Mouse (Mus musculus) neural tube, embryonic 14.5 days (tissue): ENCODE data around the gene Atp1a4. TPM values are rescaled to one million over a fixed set of nuclear protein-coding genes. Genes with fewer than 3 reads are reported as not detected.
A peak's percentile ranks its signal among the peaks of the same experiment; 100 is the strongest.

ENCODE experiments used
- ATAC-seq: fragments of 200-750 bp; cut with Nextera tagmentation; 2 replicates; pipeline ENCODE4 v1.8.0; 2017; ENCODE audit warnings: low read depth, mild to moderate bottlenecking, moderate TSS enrichment, moderate library complexity
- H3K27ac ChIP-seq: fragments of 300-500 bp; sonication (generic); 2 replicates; pipeline ENCODE4 v1.5.1; 2014; ENCODE audit warnings: low read depth, mild to moderate bottlenecking, control low read depth, low read length, moderate library complexity, mixed read lengths
- H3K27me3 ChIP-seq: fragments of 300-500 bp; sonication (generic); 2 replicates; pipeline ENCODE4 v1.6.1; 2014; ENCODE audit warnings: low read length; ENCODE audit not compliant: control insufficient read depth, insufficient read depth
- H3K36me3 ChIP-seq: fragments of 300-500 bp; sonication (generic); 2 replicates; pipeline ENCODE4 v1.6.1; 2014; ENCODE audit warnings: low read length, mixed read lengths; ENCODE audit not compliant: control insufficient read depth, insufficient read depth
- H3K4me1 ChIP-seq: fragments of 300-500 bp; sonication (generic); 2 replicates; pipeline ENCODE4 v1.6.1; 2014; ENCODE audit warnings: low read length; ENCODE audit not compliant: control insufficient read depth, insufficient read depth
- H3K4me2 ChIP-seq: fragments of 300-500 bp; sonication (generic); 2 replicates; pipeline ENCODE4 v1.6.1; 2014; ENCODE audit warnings: mild to moderate bottlenecking, low read depth, low read length, control low read depth
- H3K4me3 ChIP-seq: fragments of 300-500 bp; sonication (generic); 2 replicates; pipeline ENCODE4 v1.5.1; 2014; ENCODE audit warnings: low read depth, low read length, control low read depth, mixed read lengths
- H3K9ac ChIP-seq: fragments of 300-500 bp; sonication (generic); replicated peaks from 2 replicates; pipeline ENCODE4 v1.6.1; 2014; ENCODE audit warnings: low read depth, mild to moderate bottlenecking, control low read depth, low read length, mixed read lengths
- H3K9me3 ChIP-seq: fragments of 300-500 bp; sonication (generic); 2 replicates; pipeline ENCODE4 v1.6.1; 2016; ENCODE audit warnings: low read length; ENCODE audit not compliant: control insufficient read depth
- WGBS: fragments of 180-500 bp; shearing (Covaris S2); extraction: QIAGEN DNeasy Blood & Tissue Kit; methylation state at CpG from one replicate; pipeline ENCODE4 v1.1.7; 2014; 5-methylcytosine and 5-hydroxymethylcytosine counted together
- polyA plus RNA-seq: library from polyadenylated mRNA; unstranded; fragments of >200 nt; fragmentation: Nextera tagmentation; extraction: Ambion mirVana; gene quantifications from 2 replicates; pipeline ENCODE4 v1.2.1, GENCODE M21; 2014

Atp1a4 gene
- polyA plus RNA-seq, 1 experiment from 2014 or later = not detected

DNA sequence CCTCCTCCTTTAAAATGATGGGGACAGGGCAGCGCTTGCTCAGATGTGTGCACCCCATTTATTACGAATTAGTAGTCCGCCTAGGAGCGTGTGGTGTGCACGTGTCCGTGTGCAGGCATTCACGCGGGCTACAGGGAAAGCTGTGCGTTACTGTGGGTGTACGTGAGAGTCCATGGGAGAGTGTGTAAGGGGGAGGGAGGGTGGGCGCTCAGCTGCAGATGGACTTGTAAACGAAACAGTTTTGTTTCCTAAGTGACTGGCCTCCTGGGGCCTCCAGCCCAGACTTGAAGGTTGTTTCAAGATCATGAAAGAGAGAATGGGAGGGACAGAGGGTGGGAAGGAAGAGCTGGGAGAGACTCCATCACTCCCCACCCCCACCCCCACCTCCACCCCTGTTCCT lies 43.0 kb upstream of the Atp1a4 start:
- ATAC-seq = peak; percentile 47; the same call in 1 of the 2 replicates
- 31% methylated on average over 12 of the region's 12 CpGs for WGBS
- H3K4me1 ChIP-seq = no peaks in the 10 kb centered on the region
- no peaks in the 10 kb centered on the region for H3K9me3 ChIP-seq
- no peak overlapping the region for H3K4me3 ChIP-seq
- H3K9ac ChIP-seq = no peak overlapping the region
- no peaks in the 10 kb centered on the region for H3K27me3 ChIP-seq
- H3K27ac ChIP-seq = no peak overlapping the region
- H3K4me2 ChIP-seq = no peak overlapping the region
- no peaks in the 10 kb centered on the region for H3K36me3 ChIP-seq

DNA sequence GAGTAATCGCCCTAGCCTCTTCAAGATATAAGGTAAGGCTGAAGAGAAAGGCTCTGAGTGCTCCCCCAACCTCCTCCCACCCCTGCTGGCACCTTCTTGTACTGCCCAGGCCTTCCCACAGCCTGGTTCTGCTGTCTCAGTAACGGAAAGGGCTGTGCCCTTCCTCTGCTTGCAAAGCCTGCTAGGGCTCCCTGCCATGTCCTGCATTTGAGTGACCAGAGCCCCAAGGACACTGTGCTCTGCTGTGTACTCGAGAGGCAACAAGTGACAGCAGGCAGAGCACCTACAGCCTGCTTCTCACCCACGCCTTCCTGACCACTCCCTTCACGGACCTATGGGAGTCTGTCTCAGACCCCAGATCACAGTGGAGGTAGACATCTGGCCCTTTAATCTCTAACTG lies 42.0 kb upstream of the Atp1a4 start:
- H3K36me3 ChIP-seq = no peaks in the 10 kb centered on the region
- no peak for ATAC-seq
- H3K4me2 ChIP-seq = no peak overlapping the region
- no peaks in the 10 kb centered on the region for H3K4me1 ChIP-seq
- H3K9me3 ChIP-seq = no peaks in the 10 kb centered on the region
- no peak overlapping the region for H3K27ac ChIP-seq
- no peaks in the 10 kb centered on the region for H3K27me3 ChIP-seq
- no peak overlapping the region for H3K4me3 ChIP-seq
- H3K9ac ChIP-seq = no peak overlapping the region
- WGBS = 83% methylated on average over 5 of the region's 5 CpGs

DNA sequence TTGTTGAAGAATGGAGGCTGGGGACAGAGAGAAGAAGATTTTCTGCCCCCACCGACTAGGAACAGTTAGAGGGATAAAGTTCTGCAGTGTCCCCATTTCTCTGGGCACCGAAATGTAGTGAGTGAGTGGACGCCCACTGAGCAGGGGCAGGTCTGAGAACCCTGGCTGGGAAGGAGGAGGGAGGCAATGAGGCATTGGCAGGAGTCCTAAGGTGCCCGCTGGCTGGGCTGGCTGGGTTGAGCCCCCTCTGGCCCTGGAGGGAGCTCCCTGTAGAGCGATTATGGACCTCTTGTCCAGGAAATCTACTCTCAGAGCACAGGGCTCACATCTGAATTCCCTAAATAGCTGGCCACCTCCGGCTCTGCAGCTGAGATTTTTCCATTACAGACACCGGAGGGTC lies 41.3 kb upstream of the Atp1a4 start:
- no peak overlapping the region for H3K4me2 ChIP-seq
- no peak overlapping the region for H3K9ac ChIP-seq
- ATAC-seq = no peak
- H3K4me1 ChIP-seq = no peaks in the 10 kb centered on the region
- 63% methylated on average over 7 of the region's 7 CpGs for WGBS
- no peaks in the 10 kb centered on the region for H3K9me3 ChIP-seq
- no peaks in the 10 kb centered on the region for H3K36me3 ChIP-seq
- H3K27ac ChIP-seq = no peak overlapping the region
- no peaks in the 10 kb centered on the region for H3K27me3 ChIP-seq
- no peak overlapping the region for H3K4me3 ChIP-seq

DNA sequence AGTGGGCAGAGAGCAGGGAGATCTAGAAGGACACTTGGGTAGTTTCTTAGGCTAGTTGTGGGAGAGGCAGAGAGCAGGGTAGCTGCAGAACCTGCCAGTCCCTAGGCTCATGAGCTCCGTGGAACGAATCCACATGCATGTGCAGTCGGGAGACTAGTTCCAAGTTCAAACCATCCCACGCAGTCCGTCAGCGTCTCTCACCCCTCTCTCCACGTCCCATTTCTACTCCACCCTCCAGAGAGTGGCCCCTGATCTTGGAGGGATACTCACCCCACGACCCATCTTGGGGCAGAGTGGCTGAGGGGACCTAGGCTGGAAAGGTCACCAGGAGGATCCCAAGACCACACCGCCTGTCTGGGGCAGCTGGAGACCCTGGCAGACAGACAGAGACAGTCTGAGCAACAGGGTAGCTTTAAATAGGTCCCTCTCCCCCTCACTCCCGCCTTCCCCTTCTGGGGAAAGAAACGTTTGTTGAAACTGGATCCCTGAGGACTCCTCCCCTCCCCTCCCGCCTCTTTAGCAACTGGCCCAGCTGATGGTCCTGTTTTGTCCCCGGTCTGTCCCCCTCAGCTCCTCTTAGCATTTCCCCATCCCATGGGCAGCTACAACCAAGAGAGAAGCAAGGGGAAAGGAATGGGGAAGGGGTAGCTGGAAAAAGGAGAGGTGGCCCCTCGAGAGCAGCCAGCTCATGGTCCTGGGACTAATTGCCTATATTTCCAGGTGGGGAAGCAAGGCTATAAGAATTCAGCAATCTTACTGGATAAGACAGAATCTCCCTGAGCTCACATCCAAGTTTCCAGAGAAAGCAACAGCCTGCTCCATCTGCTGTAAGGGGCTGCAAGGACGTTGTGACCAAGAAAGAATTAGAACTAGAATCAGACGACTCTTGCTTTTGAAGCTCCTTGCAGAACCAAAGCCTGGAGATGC lies 39.7 kb upstream of the Atp1a4 start, which contains the start of gene Atp1a2:
Atp1a2 (minus strand) TSS at position 454 of the 927 bp plus-strand sequence.
- peak within 1 kb of the TSS; percentile 39 for H3K9ac ChIP-seq
- H3K27ac ChIP-seq = peak within 1 kb of the TSS; percentile 72
- H3K36me3 ChIP-seq = no peaks in the 10 kb centered on the region
- no peaks in the 10 kb centered on the region for H3K4me1 ChIP-seq
- H3K4me2 ChIP-seq = peak within 1 kb of the TSS; percentile 38
- WGBS = 9% methylated on average over 15 of the region's 16 CpGs
- peak; percentile 25; the same call in 1 of the 2 replicates for ATAC-seq
- H3K9me3 ChIP-seq = no peaks in the 10 kb centered on the region
- peak within 1 kb of the TSS; percentile 26 for H3K4me3 ChIP-seq
- H3K27me3 ChIP-seq = no peaks in the 10 kb centered on the region

DNA sequence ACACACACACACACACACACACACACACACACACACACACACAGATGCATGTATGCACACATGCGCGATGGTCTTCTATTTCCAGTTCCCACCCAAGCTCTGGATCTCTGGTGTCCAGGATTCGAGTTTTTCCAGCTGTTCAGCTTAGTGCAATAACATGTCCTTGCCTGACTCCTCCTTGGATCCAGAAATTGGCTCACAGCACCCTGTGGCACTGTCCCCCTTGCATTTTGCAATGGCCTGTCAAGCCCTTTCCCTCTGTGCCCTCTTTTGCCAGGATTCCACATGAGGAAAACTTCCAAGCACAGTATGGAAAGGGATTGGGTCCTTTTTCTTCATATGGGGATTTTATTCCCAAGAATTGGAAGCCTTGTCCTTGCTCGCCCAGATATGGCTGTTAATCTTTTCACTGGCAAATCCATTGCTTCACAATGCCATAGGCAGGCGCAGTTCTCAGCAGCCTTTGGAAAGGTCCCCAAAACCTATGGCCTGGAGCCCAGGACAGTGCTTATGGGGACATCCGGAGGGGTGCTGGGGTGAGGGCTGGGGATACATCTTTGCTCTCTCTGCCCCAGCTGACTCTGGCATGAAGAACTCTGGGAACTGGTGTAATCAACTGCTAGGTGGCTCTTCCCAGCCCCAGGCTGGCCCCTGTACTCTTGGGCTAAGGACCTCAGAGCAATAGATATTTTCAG lies 38.7 kb upstream of the Atp1a4 start:
- no peaks in the 10 kb centered on the region for H3K4me1 ChIP-seq
- peak overlapping the region; percentile 72 for H3K27ac ChIP-seq
- H3K27me3 ChIP-seq = no peaks in the 10 kb centered on the region
- H3K4me3 ChIP-seq = peak overlapping the region; percentile 26
- 69% methylated on average over 6 of the region's 6 CpGs for WGBS
- no peaks in the 10 kb centered on the region for H3K9me3 ChIP-seq
- H3K9ac ChIP-seq = peak overlapping the region; percentile 39
- H3K36me3 ChIP-seq = no peaks in the 10 kb centered on the region
- peak overlapping the region; percentile 38 for H3K4me2 ChIP-seq
- no peak for ATAC-seq

DNA sequence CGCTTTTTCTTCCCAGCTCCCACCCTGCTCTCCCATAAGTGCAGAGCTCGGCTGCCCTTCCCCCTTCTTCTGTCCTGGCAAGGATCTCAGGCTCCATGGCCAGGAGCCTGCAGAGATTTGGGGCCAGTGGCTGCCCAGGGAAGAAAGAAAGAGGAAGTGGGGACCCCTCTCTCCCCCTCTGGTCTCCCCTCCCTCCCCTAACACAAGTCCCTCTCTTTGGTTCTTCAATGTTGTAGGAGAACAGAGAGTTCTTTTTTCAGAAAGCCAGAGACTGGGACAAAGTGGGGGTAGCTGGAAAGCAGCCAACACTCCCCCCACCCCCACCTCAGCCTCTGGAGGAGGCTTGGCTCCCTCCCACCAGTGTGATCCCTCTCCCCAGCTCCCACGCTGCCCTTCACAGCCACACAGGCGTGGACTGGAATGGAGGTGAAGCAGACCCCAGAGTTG lies 37.6 kb upstream of the Atp1a4 start:
- WGBS = 42% methylated on average over 4 of the region's 4 CpGs
- peak; percentile 76 for ATAC-seq
- peak overlapping the region; percentile 26; the same call in 1 of the 2 replicates for H3K4me3 ChIP-seq
- peak overlapping the region; percentile 21; the same call in 1 of the 2 replicates for H3K9ac ChIP-seq
- no peaks in the 10 kb centered on the region for H3K9me3 ChIP-seq
- H3K27me3 ChIP-seq = no peaks in the 10 kb centered on the region
- H3K36me3 ChIP-seq = no peaks in the 10 kb centered on the region
- peak overlapping the region; percentile 38; the same call in 1 of the 2 replicates for H3K4me2 ChIP-seq
- H3K4me1 ChIP-seq = no peaks in the 10 kb centered on the region
- peak overlapping the region; percentile 72 for H3K27ac ChIP-seq

DNA sequence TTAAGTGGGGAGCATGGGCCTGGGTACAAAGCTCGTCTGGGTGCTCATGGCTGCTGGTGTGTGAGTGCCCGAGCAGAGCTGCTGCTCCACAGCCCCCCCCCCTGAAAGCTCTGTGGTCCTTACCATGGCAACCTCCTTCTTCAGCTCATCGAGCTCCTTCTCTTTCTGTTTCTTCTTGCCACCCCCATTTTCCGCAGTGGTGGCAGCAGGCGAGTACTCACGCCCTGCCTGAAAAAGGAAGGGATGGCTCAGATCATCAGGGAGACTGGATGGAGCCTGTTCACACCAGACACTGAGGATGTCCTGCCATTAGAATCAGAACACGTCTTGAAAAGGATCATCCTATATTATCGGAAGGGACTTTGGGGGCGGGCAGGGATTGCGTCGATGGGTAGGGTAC lies 35.2 kb upstream of the Atp1a4 start:
- WGBS = 85% methylated on average over 11 of the region's 11 CpGs
- Histone ChIP-seq H3K9me3 (no peaks in the 10 kb centered on the region), H3K27ac (no peak overlapping the region), H3K4me3 (no peak overlapping the region), H3K4me1 (no peaks in the 10 kb centered on the region), H3K36me3 (no peaks in the 10 kb centered on the region), H3K9ac (no peak overlapping the region), H3K4me2 (no peak overlapping the region), H3K27me3 (no peaks in the 10 kb centered on the region)
- ATAC-seq = no peak

DNA sequence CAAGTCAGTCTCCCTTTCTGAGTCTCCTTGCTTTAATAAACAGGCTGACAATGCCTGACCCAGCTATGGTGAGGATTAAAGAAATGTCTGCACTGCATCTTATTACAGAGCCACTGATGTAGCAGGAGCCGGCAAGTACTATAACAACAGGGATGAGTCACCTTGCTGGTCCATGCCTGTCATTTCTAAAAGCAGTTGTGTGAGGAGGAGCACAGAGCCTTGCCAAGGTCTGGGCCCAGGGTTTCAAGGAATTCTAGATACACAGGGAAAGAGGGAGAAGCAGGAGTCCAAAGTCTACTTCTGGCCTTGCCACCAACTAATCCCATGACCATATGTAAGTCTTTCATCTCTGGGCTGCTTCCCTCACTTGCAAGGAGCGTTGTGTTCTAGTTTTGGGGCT lies 34.7 kb upstream of the Atp1a4 start:
- H3K4me2 ChIP-seq = no peak overlapping the region
- no peak overlapping the region for H3K4me3 ChIP-seq
- H3K36me3 ChIP-seq = no peaks in the 10 kb centered on the region
- H3K9me3 ChIP-seq = no peaks in the 10 kb centered on the region
- no peak overlapping the region for H3K9ac ChIP-seq
- no peaks in the 10 kb centered on the region for H3K27me3 ChIP-seq
- ATAC-seq = no peak
- WGBS = 92% methylated on average over 2 of the region's 2 CpGs
- H3K4me1 ChIP-seq = no peaks in the 10 kb centered on the region
- no peak overlapping the region for H3K27ac ChIP-seq

DNA sequence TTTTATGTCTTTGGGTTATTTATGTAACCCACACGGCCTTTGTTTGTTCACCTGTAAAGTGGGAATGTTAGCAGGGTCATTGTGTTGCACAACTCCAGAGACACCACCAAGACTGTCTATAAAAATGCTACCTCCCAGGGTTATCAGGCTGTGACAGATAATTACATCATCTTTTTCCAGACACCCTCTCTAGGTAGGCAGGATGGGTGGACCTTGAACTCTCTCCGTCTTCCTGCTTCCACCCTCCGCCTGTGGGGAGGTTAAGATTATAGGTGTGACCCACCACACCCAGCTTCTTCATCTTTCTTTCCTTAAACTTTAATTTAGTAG lies 31.4 kb upstream of the Atp1a4 start:
- Histone ChIP-seq H3K36me3 (no peaks in the 10 kb centered on the region), H3K4me2 (no peak overlapping the region), H3K4me3 (no peak overlapping the region), H3K9me3 (no peaks in the 10 kb centered on the region), H3K4me1 (no peaks in the 10 kb centered on the region), H3K27me3 (no peaks in the 10 kb centered on the region), H3K27ac (no peak overlapping the region), H3K9ac (no peak overlapping the region)
- WGBS = 84% methylated on average over 3 of the region's 3 CpGs
- no peak for ATAC-seq
